Mouse (Mus musculus): ENCODE results near the gene Frmd4b. TPM values are rescaled to one million over a fixed set of nuclear protein-coding genes. Genes with fewer than 3 reads are reported as not detected.

Gene Frmd4b
- 10 to 100 TPM; 21.6 to 24.3 TPM for total RNA-seq (2021)

DNA sequence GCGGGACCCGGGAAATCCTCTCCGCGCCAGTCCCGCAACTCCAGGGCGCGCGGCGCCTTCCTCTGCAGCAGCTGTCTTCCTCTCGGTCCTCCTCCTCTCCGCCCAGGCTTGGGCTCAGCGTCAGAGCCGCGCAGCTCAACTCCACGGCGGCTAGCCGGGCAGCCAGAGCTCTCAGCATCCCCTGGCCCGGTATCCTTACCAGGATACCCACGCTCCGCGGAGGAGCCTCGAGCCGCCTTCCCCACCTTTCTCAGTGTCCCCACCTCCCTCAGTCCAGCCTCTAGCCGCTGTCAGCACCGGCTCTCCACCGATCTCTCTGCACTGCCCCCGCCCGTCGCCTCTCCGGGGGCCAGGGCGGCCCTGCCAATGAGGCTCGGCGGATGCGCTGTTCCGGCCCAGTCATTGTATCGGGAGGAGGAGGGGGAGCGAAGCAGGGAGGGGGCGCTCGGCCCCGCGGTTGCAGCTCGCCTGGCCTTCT lies at the start of gene Frmd4b:
Gene Frmd4b (minus strand): TSS at position 276 of the 478 bp plus-strand sequence.
- intact Hi-C loops (cut with DNase I) = loop anchor here (5.0 kb wide), 1 partner anchor 80 kb away; no protein-coding TSS in a partner anchor
- DNase-seq = peak; percentile 65 to 72

DNA sequence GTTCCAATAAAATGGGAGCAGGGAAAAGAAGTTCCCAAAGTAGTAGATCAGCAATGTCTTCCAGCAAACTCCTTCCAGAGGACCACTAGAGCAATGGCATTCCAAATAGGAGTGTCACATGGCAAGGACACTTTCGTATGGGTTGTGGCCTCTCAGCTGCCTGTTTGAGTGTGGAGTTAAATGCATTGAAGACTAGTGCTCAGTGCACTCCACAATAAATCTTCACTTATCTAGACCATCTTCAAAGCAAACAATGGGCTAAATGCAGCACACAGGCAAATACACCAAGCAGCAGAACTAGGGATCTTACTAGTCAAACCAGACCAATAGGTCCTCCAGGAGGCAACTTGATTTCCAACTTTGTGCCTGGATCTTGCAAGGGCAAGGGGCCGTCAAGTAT lies 49.1 kb upstream of the Frmd4b start:
- no peak for DNase-seq
- intact Hi-C loops (cut with DNase I) = no loop called here

DNA sequence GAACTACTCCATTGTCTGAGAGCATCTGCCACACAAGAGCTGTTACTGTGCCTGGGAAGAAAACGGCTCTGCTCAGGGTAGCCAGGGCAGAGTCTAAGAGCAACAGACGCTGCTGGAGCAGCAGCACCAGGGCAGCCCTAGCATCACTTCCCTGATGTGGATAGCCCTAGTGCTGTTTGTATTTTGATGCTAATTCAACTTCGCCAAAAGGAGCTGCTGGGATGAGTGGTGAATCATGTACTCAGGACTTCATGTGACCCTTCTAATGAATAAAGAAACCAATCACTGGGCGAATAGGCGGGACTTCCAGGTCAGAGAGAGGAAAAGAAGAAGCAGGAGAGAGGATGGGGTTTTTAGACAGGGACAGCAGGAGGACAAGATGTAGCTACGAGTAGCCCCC lies 41.6 kb upstream of the Frmd4b start:
- no peak for DNase-seq
- intact Hi-C loops (cut with DNase I) = no loop called here

DNA sequence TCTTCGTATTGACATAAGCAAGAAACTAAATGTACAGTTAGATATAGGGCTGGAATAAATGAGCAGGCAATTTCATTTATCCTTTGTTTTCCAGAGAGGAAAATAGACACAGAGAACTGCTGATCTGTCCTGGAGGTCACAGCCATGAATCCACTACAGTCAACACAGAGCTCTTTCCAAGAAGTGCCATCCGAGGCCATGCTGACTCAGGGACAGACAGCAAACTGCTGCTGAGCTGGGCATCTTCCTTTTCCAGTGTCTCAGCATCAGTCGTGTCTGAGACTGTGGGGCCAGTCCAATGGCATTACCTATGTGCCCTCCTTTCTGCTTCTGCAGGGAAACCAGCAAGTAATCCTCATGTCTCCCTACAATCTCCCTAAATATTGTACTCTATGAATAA lies 38.6 kb upstream of the Frmd4b start:
- no peak for DNase-seq
- intact Hi-C loops (cut with DNase I) = no loop called here

DNA sequence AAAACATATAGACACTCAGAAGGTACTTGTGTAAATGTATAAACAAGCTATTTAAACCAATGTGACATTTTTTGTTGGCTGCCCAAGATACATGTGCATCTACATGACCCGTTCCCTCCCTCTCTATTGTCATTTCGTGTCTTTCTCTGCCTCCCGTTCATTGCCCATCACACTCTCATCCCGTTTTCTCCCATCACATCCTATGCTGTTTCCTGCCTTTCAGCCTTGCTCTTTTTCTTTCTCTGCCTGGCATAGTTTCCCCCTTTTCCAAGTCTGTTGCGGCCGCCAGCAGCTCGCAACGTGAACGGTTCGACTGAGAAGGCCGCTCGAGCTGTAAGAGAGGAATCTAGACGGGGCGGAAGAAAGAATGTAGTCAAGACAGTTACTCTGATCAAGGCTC lies 30.2 kb upstream of the Frmd4b start:
- DNase-seq = no peak
- intact Hi-C loops (cut with DNase I) = no loop called here

DNA sequence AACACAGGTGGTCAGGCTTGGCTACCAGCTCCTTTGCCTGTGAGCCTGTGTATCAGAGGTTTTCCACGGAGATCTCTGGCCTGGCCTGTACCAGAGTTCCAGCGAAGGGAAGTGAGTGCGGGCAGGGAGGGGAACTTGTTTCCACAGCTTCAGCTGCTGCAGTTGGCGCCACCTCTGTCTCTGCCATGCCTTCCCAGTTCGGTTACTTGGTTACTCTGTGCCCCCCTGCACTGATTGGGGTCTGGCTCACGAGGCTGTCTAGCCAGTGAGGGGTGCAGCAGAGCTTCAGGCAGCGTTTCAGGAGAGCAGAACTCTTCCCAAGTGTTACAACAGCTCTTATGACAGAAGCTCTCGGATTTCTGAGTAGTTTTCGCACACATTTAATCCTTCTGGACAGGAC lies 6.0 kb upstream of the Frmd4b start:
- intact Hi-C loops (cut with DNase I) = no loop called here
- DNase-seq = no peak

DNA sequence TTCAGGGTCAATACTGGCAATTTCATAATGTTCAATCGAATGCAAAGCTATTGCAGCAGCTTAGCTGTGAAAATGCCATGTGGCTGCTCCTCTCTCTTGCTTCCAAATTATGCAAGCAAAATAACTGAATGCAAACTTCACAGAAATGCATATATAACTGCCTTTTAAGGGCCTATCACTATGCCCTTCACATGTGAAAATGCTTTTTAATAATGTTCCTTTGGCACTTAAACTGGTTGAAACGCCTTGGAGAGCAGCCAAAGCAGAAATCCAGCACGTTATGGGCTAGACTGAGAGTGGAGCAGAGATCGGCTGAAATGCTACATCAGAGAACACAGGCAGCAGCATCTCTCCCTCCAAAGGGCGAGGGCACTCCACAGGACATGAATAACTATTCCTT lies 4.9 kb upstream of the Frmd4b start:
- no peak for DNase-seq
- intact Hi-C loops (cut with DNase I) = no loop called here

DNA sequence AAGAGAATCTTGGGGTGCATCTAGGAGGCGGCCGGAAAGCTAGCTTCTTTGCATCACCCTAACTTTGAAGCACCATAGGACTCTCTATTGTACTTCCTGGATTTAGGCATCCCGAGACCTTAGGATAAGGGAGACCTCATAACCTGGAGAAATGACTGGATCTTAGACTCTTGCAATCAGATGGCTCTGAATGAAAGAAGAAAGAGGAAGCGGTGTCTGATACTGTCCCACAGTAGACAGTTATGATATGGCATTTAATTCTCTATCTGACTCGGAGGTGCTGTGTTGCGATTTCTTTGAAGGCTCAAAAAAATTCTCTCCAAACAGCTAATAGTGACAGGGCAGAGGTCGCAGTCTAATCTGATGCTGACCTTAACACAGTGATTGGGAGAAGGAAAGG lies 433 bp upstream of the Frmd4b start:
- intact Hi-C loops (cut with DNase I) = loop anchor here (5.0 kb wide), 1 partner anchor 80 kb away; no protein-coding TSS in a partner anchor
- no peak for DNase-seq

DNA sequence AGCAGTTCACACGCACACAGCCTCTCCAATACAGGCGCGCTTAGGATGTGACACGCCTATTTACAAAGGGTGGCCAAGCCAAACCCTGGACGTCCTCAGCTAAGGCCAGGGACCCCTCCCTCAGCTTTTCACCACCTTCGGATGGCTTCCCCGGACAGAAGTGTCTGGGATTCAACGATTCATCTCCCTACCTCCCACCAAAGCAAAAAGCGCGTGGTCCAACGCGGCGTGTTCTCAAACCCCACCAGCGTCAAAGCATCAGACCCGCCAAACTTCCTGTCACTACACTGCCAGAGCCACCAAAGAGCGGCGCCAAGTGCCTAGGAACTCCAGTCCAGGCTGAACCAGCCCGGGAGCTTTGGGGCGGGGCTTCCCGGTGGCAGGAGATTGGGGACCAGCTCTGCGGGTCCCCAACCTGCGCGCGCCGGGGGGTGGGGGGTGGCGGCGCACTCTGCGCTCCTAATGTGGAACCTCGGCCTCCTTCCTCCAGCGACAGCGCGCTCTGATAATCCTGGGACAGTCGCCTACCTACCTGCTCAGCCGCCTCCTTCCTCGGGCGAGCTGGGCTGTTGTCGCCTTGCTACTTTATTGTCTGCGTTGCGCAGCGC lies 579 bp downstream of the Frmd4b start:
- intact Hi-C loops (cut with DNase I) = loop anchor here (5.0 kb wide), 1 partner anchor 79 kb away; no protein-coding TSS in a partner anchor
- peak; percentile 46 to 60 for DNase-seq

DNA sequence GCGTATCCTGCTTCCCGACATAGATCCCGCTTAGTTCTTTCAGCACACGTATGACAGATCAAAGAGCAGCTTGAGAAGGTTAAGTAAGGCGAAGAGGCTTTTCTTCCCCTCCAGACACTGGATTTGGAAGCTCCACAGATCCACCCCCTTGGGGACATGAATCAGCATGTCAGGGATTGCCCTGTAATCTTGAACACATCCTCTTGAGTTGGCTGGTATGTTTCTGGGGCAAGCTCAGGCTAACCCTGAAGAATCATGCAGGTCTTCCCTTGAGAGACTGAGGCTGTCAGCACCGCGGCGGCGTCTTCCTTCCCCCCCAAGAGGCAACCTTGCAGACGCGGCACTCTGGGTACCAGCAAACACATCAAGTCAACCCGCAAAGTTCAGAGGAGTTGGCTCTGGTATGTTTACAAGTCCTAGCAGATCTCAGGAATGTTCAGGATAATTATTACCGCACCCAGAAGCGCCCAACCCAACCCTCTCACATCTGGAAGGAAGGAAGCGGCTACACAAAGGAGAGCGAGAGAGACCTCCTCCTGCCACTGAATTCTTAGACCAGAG lies 1.4 kb downstream of the Frmd4b start:
- intact Hi-C loops (cut with DNase I) = loop anchor here (5.0 kb wide), 1 partner anchor 79 kb away; no protein-coding TSS in a partner anchor
- peak; percentile 6 to 18 for DNase-seq

DNA sequence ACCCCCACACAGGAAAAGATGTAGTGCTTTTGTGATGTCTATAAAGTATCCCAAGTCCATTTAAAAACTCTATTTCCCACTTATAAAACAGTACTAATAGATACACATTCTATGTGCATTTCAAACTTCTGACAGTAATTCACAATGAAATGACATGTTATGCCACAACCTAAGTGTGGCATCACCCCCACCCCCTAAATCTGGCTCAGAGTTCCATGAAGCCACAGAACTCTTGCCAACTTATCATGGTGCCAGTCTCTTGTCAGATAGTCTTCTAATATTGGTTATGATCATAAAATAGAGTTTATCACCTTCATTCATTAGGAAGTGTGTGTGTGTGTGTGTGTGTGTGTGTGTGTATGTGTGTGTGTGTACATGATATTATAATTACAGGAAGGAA lies 3.2 kb downstream of the Frmd4b start:
- intact Hi-C loops (cut with DNase I) = no loop called here
- no peak for DNase-seq

DNA sequence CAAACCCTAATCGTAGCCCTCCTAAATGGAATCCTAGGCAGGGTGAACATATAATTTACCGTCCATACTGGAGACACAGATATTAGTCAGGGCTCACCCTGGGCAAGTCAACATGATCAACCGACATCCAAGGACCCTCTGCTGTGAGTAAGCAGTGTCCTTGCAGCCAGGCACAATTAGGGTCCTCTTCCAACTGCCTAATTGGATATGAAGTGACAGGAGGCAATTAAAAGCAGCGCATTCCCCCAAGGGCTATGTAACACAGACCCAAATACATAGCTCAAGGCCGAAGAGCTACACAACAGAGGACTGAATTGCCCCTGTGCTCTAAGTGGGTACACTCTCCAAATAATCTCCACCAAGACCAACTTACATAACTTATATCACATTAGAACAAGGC lies 4.5 kb downstream of the Frmd4b start:
- intact Hi-C loops (cut with DNase I) = no loop called here
- DNase-seq = no peak

DNA sequence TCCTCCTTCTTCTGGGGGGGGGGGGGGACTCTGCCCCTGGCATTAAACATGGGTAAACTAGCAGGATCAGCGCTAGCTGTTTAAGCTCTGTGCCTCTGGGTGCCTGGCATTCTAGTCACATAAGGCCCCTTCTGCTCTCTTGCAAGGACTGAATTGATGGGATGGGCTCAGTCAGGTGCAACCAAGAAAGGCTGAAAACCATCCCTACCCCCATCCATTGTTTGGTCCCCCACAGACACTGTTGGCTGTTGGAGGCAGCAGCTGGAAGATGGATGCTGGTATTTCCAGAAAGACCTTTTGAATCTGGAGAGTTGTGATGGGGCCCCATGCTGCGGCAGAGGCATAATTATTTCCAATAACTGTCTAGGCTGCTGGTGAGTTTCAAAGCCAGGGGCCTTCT lies 7.3 kb downstream of the Frmd4b start:
- intact Hi-C loops (cut with DNase I) = no loop called here

DNA sequence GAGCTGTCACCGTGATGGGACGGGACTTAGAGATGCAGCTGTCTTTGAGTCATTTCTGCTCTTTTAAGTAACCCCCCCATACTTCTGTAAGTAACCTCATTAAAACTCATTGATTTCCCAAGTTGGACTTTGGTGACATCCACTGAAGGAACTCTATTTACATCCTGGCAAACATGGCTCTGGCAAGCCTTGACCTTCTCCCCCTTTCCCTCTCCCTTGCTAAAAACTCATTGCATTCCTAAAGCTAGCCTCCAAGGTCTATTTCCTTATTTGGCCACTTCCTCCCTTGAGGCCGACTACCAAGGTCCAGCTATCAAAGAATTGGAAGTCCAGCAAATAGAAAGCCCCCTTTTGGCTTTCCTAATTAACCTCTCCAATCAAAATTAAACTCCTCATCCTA lies 9.7 kb downstream of the Frmd4b start:
- intact Hi-C loops (cut with DNase I) = no loop called here
- no peak for DNase-seq

More for the DNA sequence above, 7.3 kb downstream of the Frmd4b start:
- no peak for DNase-seq

DNA sequence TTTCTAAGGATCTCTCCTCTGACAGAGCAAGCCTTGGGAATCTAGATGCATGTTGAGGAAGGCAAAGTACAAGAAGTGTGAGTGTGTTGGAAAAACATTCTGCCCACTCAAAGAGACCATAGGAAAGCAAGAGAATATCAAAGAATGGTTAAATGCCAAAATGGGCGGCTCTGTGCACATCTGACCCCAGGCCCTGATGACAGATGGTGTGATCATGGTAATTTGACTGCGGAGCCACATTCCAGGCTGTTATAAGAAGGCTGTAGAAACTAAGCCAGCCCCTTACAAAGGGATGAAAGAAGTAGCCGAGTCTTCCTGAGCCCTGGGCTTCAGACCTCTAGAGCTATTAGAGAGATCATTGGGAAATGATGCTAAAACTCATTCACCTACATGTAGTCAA lies 22.1 kb downstream of the Frmd4b start:
- no peak for DNase-seq
- intact Hi-C loops (cut with DNase I) = no loop called here

DNA sequence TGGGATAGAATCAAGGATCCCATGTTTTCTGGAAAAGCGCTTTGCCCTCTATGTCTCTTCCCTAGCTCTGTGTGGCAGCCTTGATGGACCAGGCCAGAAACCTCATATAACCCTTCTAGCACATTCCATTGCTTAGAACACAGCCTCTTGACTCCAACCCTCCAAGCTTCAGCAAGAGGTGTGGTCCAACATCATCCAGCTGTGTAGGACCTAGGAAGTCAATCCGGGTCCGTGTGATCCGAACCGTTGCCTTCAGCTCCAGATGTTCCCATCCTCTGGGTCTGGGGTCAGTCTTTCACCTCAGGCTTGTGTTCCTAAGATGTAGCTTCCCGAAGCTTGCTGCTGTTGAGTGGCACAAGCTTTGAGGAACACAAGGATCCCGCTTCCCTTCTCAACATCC lies 22.8 kb downstream of the Frmd4b start:
- DNase-seq = no peak
- intact Hi-C loops (cut with DNase I) = no loop called here

DNA sequence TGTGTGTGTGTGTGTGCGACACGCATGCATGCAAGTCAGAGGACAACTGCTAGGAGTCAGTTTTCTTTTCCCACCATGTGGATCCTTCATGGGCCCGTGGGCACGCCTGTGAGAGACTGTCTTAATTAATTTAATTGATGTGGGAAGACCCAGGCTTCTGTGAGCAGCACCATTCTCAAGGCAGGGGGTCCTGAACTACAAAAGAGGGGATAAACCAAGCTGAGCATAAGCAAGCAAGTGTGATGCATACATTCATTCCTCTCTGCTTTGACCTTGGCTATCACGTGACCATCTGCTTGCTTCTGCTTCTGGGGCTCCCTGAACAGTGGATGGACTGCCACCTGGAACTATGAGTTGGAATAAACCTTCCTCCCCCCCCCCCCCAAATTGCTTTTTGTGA lies 27.1 kb downstream of the Frmd4b start:
- intact Hi-C loops (cut with DNase I) = no loop called here
- no peak for DNase-seq

DNA sequence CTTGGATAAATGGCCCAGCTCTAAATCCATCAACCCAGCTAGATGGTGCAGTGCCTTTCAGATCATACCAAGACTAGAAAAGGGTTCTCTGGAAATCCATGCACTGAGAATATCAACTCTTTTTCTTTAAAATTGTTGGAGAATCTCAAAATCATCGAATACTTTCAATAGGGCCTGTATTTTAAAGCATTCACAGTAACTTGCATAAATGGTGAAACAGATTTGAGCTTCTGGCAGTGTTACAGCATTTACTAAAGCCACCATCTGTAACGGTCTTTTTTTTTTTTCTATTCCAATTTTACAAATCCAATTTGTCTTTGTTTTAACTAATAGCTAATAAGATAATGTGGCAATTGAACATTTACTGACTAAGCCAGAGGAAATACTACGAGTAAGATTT lies 27.8 kb downstream of the Frmd4b start:
- intact Hi-C loops (cut with DNase I) = no loop called here
- no peak for DNase-seq

DNA sequence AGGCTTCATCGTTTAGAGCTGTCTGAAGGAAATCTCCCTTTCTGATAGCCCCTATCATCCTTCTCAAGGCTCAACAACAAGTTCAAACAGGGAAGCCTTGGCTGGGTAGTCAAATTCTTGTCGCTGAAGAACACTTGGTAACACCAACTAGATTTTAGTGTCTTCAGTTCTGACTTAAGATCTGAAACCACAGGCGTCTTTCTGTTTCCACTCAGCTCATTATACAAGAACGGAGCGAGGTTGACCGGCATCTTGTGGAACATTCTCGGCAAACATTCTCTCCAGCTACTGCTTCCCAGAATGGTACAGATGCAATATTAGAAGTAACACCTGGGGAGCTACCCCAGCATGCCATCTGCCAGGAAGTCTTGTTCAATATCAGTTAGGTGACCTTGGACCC lies 28.3 kb downstream of the Frmd4b start:
- intact Hi-C loops (cut with DNase I) = no loop called here
- no peak for DNase-seq

DNA sequence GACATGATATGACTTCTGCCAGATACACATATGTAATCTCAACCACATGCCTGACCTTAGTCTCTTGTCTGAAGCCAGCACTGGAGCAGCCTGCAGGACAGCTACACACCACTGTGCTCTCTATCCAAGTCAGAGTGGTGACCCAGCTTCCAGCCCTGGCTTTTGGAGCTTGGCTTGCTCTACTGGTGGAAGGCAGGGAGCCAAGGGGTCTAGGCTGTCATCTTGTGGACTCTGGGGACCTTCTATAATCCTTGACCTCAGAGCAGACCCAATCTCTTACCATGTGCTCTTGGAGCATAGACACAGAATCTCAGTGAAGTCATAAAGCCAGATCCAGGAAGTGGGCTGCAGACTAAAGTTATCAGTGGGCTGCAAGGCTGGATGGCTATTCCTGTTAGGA lies 30.7 kb downstream of the Frmd4b start:
- peak; percentile 28 to 40 for DNase-seq
- intact Hi-C loops (cut with DNase I) = no loop called here

DNA sequence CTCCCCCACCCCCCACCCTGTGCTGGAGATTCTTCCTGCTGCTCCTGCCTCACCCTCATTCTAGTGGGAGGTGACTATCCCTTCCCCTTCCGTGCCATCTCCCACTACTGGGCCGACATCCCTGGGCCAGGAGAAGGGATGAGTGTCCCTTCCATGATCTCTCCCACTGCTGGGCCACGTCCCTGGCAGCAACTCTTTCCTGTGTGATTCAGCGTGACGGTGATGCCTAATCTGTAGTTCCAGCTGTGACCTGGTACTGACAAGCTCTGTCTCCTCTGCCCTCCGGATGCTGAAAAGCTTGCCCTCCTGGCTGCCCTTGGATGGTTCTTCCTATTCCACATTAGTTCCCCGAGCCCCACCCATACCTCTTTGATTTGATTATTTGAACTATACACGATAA lies 31.3 kb downstream of the Frmd4b start:
- DNase-seq = peak; percentile 16 to 18
- intact Hi-C loops (cut with DNase I) = no loop called here

DNA sequence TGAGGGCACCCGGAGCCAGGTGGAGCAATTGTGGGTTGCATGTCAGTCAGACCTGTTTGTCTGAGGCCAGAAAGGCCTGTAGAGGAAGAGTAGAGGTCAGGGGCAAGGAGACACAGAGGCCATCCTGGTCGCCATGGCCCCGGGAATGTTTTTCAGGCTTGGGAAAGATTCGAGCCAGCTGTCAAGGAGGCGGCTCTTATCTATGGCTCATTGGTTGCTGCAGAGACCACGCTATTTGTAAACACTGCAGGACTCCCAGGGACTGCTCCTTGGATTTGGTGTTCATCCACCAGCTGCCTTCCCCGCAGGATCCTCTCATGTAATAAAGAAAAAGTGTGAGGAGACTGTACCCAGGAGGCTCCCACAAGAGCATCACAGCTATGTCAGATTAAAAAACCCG lies 34.6 kb downstream of the Frmd4b start:
- intact Hi-C loops (cut with DNase I) = no loop called here
- peak; percentile 20 to 40 for DNase-seq

DNA sequence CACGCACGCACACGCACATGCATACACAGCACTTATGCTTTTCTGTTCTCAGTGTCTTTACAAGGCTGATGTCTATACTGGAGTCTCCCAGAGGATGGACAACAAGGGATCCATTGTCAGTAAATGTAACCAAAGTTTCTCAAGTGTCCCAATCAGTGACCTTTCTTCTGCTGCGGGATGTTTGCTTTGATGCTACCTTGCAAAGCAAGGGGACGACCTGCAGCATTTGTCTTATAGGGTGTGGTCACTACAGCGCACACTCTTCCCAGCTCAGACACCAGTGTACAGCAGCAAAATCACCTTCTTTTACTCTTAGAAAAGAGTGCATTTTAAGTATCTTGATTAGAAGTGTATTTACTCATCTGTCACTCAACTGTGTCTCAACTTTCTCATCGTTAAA lies 35.4 kb downstream of the Frmd4b start:
- intact Hi-C loops (cut with DNase I) = no loop called here
- no peak for DNase-seq
